Mouse (Mus musculus): ENCODE data around the gene Ptprs.

Gene Ptprs

DNA sequence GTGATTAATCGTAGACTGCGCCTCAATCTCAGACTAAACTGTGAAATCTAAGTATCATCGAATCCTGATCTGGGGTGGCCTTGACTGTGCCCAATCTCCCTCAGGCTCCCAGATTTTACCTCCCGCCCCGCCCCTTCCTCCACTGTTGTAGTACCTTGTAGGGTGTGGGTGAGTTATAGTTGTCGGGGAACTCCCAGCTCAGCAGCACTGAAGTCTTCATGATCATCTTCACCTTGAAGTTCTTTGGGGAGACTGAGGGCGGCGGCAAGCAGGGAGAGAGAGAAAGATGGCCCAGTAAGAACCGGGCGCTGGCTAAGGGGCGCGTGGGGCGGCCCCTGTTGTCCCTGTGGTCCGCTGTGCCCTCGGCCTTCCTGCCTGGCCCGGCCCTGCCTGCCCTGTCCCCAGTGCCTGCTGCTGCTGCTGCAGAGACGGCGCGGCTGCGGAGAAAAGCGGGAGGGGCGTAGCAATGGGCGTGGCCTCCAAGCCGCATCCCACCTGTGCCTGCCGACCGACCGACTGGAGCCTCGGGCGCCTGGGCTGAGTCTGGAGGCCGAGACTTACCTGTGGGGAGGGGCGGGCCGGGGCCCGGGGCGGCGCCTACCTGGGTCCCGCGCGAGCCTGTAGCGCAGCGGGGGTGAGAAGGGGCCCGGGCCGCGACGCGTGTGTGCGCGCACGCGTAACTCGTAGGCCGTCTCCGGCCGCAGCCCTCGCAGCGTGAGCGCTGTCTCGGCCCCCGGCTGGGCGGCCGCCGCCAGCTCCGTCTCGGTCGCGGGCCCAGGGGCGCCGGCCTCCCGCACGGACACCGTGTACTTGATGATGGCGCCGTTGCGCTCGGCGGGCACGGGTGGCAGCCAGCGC lies 51.3 kb downstream of the Ptprs start:
- peak; percentile 59 for DNase-seq (ENCODE audit: low spot score)

DNA sequence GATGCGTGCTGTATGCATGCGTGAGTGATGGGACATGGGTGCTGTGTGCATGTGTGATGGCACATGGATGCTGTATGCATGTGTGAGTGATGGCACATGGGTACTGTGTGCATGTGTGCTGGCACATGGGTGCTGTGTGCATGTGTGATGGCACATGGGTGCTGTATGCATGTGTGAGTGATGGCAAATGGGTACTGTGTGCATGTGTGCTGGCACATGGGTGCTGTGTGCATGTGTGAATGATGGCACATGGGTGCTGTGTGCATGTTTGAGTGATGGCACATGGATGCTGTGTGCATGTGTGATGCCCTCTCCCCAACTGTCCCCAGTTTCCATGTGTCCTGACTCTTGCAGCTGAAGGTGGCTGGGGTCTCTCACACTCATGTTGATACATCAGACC lies 56.3 kb downstream of the Ptprs start:
- DNase-seq (ENCODE audit: low spot score), result no peak

DNA sequence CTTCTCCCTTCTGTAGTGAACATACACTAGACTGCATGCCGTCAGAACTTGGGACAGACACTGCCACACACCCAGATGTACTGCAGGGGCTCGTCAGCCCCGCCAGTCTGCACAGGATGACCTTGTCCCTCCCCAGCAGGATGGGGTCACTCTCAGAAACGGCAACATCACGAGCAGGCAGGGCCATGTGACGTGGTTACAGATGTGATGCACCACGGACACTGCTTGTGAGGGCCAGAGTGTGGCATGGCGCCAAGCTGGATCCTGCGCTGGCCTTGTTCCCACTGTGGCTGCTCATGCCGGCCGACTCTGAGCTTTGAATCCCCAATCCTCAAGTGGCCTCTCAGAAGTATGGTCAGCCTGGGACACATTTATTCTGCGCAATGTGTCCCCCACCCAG lies 58.0 kb downstream of the Ptprs start:
- DNase-seq (ENCODE audit: low spot score), result no peak

DNA sequence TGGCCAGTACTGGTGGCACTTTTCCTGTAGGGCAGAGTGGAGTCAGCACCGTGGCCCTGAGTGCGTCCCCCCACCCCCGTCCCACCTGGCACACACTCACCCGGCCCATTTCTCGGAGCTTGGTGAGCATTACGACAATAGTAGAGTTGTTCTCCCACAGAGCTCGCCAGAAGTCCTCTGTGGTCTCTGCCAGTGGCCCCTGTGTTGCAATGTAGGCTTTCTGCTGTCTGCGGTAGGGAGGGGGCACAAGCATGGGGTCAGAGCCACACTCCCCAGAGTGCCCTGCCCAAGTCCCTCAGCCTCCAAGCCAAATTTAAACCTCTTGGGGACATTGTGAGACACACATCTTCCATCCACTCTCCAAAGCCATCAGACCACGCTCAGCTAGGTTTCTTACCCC lies 61.5 kb downstream of the Ptprs start:
- no peak for DNase-seq (ENCODE audit: low spot score)

DNA sequence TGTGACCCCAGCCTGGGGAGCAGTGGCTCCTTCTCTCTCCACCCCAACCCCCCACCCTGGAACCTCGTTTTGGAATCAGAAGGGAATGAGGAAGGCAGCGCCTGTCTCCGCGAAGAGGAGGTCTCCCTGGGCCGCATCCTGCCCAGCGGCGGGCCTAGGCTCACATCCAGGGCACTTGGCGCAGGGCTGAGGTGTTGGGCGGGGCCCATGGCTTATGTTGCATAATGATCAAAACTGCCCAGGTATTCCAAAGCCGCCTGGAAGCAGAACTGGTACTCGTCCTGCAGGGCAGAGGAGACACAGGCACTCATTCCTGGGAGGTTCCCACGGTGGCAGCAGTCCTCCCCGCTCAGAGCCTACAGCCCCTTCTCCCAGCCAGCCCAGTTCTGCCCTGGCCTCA lies 63.2 kb downstream of the Ptprs start:
- no peak for DNase-seq (ENCODE audit: low spot score)

DNA sequence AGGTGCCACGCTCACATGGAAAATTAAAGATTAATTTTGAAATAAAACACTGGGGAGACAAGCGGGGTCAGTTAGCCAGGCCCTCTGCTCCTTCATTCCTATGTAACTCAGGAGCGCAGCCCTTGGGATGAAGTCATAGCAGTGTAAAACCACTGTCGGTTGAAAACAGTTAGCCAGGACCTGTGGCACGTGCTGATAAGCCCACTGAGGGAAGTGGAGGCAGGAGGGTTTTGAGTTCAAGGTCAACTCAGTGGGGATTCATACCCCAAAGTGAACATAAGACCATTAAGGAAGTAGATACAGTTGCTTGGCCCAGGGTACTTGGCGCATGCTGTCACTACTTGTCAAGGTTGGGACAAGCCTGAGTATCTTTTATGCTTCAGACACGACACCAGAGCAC lies 64.8 kb downstream of the Ptprs start:
- no peak for DNase-seq (ENCODE audit: low spot score)

DNA sequence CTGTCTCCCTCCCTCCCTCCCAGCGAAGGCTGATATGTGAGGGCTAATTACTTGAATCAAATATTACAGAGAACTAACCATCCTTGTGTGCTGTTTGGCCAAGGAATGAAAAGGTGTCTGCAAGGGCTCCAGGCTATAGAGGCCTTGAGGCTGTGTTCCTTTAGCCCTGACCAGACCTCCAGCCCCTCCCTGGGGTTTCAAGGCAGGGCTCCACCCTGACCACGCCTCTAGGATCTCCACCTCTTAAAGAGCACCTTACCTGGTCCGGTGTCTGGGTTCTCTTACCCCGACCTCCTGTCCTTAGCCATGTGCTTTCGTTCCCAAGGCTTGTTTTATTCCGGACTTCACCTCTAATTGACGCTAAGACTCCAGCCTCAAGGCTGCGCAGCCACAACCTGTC lies 66.5 kb downstream of the Ptprs start:
- no peak for DNase-seq (ENCODE audit: low spot score)

DNA sequence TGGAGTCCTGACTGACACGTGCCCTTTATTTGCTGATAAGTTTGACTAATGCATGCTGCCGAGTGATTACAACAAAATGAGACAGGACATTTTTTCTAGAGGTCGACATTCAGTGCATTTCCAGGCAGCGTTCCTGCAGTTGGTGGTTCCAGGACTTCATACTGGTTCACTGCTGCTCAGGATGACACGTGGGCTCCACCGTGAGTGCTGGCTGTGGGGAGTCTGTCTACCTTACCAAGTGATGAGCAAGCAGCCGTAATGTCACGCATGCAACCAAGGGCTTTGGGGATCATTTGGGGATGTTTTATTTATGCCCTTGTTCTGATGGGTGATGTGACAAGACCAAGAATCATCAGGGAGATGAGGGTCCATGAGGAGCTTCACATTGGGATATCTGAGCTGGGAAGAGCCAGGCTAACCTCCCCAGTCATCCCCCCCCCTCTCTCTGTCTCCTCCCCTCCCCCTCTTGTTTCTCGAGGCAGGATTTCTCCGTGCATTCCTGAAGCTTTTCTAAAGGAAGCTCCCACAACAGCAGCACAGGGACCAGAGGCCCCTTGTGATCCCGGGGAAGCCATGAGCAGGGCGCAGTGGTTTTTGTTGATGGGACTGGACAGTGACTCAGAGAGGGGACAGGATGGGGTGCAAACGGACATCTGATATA lies 67.2 kb downstream of the Ptprs start:
- DNase-seq (ENCODE audit: low spot score), result no peak

DNA sequence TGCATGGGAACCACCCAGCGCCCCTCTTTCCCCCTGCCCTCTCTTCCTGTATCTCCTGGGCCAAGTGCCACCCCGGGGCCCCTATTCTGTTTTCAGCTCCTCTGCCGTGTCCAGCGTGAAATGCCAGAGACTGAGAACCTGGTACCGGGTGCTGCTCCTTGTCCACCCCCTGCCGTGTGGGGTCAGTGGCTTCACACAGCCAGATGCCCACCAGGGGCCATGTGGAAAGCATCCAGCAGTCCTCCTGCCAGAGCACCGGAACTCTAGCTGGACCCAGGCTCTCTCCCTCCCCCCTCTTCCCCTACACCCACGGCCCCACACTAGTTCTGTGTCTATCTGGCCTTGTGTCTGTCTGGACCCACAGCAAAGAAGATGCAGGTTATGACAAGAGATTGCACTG lies 68.9 kb downstream of the Ptprs start:
- DNase-seq (ENCODE audit: low spot score), result no peak

DNA sequence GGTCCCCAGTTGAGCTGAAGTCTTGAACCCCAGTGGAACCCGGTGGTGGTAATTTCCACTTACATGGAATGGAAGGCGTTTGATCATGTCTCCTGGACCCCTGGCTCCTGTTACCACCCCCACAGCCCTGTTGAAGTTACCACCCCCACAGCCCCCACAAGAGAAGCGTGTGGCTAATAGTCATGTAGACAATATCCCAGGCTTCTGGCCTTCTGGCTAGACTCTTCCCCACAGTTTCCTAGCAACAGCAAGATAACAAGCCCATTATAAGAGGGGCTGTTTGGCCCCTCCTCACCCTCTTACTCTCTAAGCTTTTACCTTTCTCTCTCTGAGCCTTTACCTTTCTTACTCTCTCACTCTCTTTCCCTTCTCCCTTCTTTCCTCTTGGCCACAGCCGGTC lies 69.4 kb downstream of the Ptprs start:
- no peak for DNase-seq (ENCODE audit: low spot score)

DNA sequence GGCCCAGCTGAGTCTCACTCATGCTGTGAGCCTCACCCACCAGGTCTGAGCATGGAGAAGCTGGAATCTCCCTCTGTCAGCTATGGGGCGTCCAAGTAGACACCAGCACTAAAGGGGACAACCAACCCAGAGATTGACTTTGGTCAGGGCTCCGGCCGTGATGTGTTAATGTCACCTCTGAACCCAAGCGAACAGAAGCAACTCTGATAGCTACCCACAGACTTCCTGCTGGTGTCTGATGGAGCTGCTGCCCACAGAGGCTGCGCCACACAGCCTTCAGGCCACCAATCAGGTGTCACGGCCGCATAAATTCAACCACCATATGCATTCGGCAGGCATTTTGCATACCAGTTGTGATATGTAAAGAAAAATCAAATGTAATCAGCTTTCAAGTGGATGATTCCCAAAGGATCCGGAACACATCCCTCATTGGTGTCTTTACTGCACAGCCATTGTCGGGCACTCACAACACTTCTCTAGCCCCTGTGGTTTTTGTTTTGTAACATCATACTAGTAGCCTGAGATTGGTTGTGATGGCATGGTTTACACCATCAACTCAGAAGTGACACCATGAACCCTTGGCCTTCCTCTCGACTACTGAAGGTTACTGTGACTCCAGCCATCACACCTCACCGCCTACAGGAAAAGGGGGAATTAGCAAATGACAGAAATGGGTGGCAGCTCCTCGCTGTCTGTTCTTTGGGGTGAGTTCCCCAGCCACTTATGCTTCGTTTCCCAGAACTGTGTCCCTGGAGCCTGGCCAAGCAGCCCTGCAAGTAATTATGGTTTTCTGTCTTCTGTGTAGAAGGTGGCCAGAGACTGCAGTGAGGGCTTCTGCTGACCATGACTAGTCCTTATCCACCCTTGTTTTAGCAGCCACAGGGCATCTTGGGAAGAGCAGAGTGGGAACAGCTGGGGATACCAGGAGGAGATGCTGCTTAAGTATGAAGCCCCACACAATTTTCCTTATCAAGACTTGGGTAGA lies 70.1 kb downstream of the Ptprs start:
- DNase-seq (ENCODE audit: low spot score), result no peak

DNA sequence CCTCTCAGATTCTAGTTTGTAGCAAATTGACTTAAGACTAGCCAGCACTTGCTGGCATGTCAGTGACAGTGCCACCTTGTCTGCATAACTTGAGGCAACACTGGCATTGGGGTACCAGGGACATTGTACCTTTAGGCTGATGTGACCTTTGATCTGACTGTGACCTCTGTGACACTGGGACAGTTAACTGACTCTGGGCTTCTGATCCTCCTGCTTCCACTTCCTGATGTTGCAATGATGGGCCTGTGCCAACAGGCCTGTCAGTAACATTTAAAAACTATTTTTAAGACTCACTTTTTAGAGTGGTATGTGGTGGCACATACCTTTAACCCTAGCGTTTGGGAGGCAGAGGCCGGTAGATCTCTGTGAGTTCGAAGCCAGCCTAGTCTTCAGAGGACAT lies 70.9 kb downstream of the Ptprs start:
- DNase-seq (ENCODE audit: low spot score), result no peak

DNA sequence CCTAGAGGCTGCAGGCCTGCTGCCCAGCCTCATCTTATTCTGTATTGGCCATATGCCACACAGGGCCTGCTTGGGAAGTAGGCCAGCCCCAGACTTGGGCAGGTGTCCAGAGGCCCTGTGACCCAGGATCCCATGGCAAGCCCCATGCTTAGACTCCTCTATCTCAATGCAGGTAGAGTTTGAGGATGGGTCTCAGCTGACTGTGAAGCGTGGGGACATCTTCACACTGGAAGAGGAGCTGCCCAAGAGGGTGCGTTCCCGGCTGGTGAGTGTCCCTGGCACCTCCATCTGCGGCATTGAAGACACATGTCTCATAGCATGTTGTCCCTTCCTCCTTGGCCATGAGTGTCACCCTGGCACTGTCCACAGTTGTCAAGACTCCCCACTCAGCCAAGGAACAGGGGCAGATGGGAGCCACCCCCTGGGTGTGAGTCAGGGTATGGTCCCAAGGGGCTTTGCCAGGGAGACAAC lies 75.2 kb downstream of the Ptprs start:
- no peak for DNase-seq (ENCODE audit: low spot score)

DNA sequence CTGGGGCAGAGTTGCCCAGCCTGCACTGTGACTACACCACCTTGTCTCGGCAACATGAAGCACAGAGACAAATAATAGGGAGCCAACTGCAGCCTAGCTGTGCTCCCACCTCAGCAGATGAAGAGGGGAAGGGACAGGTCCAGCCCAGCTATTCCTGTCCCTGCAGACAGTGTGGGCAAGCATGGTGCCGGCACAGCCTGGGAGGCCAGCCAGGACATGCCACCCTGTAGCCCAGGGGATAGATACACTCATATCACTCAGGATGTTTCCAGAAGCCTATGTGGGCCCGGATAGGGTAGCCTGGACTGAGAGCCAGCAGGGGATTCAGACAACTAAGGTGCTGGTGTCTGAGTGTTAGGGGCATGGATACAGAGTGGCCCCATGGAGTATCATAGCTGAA lies 76.1 kb downstream of the Ptprs start:
- no peak for DNase-seq (ENCODE audit: low spot score)

DNA sequence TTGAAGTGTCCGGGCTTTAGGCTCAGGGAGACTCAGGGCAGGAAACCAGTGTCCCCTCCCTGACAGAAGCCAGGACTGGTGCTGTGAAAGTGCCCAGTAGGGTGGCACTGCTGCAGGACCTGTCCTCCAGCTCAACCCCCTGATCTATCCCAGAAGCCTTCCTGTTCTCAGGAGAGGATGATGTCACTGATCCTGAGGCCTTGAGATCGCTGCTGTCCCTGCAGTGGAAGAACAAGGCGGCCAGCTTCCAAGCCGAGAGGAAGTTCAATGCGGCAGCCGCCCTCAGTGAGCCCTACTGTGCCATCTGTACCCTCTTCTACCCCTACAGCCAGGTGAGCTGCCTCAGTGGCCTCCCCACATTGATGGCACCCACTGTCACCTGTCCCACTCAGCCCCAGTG lies 80.2 kb downstream of the Ptprs start:
- no peak for DNase-seq (ENCODE audit: low spot score)

DNA sequence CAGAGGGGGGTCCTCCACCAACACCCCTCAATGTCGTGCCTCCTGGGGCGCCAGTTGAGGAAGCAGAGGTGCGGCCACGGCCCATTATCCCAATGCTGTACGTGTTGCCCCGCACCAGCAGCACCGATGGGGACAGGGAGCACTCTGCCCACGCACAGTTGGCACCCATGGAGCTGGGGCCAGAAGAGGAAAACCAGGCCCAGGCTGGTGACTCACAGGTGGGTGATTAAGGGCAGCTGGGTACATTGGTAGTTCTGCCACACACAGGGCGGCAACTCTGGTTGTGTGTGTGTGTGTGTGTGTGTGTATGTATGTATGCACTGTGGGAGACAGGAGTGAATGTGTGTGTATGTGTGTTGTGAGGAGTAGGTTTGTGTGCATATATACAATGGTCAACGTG lies 82.4 kb downstream of the Ptprs start:
- no peak for DNase-seq (ENCODE audit: low spot score)

DNA sequence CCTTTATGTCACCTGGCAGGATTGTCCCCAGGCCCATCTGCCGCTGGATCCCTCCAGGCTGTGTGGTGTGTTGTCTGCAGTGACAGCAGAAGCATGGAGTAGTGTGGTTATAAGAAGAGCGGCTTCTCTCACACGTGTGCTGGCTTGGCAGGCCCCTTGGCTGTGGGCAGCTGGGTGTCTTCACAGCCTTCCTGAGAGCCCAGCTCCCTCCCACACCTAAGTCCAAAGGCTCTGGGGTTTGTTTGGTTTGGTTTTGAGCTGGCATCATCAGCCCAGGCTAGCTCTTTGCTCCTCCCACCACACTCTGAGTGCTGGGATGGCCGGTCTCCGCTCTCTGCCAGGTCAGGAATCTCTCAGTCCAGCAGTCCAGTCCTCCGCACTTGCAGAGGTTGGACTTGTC lies 83.0 kb downstream of the Ptprs start:
- no peak for DNase-seq (ENCODE audit: low spot score)

DNA sequence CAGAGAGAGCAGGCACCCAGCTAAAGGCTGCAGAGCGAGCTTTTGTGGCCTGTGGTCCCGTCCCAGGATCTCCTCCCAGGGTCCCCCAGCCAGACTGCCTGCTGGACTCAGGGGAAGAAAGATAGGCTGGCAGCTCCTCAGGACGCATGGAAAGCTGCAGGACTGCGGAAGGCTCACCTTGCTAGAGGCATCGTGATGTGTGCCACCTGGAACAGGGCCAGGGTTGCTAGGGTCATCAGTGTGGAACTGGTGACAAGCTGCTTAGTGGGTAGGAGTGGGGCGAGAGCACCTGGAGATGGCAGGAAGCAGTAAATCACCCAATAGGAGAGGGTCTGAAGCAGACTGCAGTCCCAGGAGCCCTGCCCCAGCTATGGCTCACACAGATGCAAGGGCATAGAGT lies 88.7 kb downstream of the Ptprs start:
- DNase-seq (ENCODE audit: low spot score), result no peak

DNA sequence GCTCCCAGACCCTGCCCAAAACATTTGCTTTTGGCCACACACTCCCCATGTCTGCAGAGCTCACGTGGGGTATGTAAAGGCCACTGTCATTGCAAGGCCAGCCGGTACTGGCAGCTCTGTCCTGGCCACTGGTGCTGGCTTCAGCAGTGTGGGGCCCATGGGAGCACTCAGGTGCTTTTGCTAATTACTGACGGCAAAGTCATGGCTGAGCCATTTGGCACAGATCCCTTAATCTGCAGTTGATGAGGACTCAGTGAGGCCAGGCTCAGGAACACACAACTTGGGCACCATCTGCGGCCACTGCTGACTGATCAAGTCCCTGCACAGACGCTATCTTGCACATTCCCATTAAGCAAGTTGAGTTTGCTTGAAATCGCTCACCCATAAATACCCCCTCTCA lies 91.4 kb downstream of the Ptprs start:
- no peak for DNase-seq (ENCODE audit: low spot score)

DNA sequence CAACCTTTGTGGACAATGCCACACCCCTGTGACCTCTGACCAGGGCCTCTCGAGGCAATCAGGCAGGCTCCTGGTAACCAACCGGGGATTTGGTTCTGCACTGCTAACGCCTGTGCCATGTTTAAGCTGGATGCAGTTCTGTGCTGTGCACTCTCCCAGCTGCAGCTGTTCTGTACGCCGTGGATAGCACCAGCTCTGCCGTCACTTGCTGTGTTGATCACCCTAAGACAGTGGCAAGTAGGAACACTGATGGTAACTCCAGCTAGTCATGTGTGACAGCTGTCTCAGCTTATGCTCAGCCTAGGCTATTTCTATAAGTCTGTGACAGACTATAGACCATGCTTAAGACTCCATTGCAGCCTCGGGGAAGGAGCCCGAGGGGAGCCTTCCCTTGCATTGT lies 93.3 kb downstream of the Ptprs start:
- DNase-seq (ENCODE audit: low spot score), result no peak

DNA sequence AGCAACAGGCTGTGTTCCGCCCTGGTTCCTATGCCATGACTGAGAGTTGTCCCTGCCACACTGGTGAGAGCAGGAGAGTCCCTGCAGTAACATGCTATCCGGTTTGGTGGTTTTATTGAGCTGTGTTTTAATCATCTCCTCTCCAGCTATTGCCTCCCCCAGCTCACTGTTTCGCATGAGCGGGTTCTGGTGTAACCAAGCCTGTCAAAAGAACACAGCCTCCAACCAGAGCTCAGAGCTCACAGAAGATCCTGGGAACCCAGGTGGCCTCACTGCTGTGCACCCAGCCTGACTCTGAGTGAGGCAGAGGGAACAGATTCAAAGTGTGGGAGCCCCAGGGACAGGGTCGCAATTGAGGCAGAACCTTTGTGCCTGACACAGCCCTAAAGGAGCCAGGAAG lies 95.1 kb downstream of the Ptprs start:
- no peak for DNase-seq (ENCODE audit: low spot score)

DNA sequence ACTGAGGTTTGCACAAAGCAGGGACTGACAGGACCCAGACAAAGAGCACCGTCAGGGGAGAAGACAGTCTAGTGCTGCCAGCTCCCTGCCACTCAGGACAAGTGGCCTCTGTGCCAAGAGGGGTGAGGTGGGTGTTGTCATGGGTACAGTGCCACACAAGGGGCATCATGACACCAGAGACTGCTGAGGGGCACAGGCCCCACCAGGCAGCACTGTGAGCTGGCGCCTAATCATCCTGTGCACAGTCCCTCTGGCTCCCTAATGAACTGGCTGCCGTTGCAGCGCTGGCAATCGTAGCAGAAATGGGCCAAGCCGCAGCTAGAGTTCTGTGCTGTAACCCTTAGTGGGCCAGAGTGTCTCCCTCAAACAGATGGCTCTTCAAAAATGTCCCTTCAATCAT lies 96.0 kb downstream of the Ptprs start:
- no peak for DNase-seq (ENCODE audit: low spot score)

All from urinary bladder, postnatal 25 days (tissue).